Mouse (Mus musculus) testis, postnatal 10 days (tissue): ENCODE results near the gene Abca8a.
"Not testable (repeated sequence)": the region's sequence is repeated elsewhere in the genome, so short reads cannot be mapped to it uniquely, and the experiment has no call there.

Source experiments
- DNase-seq: peaks from one replicate; pipeline ENCODE4 v3.0.0; 2021; ENCODE audit warnings: low spot score

The Abca8a gene

DNA sequence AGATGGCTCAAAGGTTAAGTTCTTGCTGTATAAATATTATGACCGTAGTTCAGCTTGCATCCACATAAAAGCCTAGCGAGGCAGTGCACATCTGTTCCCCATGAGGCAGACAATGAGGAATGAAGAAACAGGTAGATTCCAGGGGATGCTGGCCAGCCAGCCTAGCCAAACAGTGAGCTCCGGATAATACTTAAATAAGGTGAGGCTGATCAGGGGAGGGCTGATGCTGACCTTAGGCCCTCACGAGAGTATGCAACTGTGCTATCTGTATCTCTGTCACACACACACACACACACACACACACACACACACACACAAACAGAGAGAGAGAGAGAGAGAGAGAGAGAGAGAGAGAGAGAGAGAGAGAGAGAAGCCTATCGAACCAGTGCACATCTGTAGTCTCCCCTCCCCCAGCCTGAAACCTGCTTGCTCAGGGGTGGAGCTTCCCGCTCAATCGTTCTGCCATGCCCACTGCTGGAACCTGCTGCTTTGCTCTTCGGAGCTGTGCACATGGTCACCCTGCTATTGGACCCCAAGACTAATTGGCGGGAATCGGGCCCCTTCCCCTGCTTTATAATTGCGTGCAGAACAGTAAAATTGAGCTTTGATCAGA is 108.2 kb downstream of the Abca8a start:
- not testable (repeated sequence) for DNase-seq

- DNase-seq = no peak
Observed at GRCm38 (mm10) chr11:109981872-109982271, 113.9 kb downstream of the Abca8a start.
